Mouse (Mus musculus) Patski (cell line): Measurements from ENCODE around the gene Cfap61. TPM values are rescaled to one million over a fixed set of nuclear protein-coding genes. Genes with fewer than 3 reads are reported as not detected.
A peak's percentile ranks its signal among the peaks of the same experiment; 100 is the strongest.
"Not testable (repeated sequence)": the region's sequence is repeated elsewhere in the genome, so short reads cannot be mapped to it uniquely, and the experiment has no call there.

Experiments
- ATAC-seq: fragments of 100-300 bp; one replicate; pipeline ENCODE4 v1.8.0; 2021
- CTCF ChIA-PET: fragments of 350-600 bp; sonication (Branson Sonifier 250); formaldehyde crosslinking; loops from one replicate; lab custom pipeline; 2022; ENCODE audit warnings: inconsistent platforms; lab: Charles Lee
- POLR2A ChIA-PET: fragments of 350-600 bp; sonication (Branson Sonifier 250); formaldehyde crosslinking; loops from one replicate; lab custom pipeline; 2022; ENCODE audit warnings: antibody characterized with exemption, inconsistent platforms; lab: Charles Lee
- DNase-seq: peaks from one replicate; pipeline ENCODE4 v3.0.0-alpha.2; 2011; ENCODE audit warnings: low read depth, low spot score
- H3K27me3 ChIP-seq: fragments of 371-371 bp; one replicate; pipeline ENCODE4 v1.5.1; 2021
- CTCF ChIP-seq: fragments of 100-300 bp; IDR thresholded peaks from one replicate; pipeline ENCODE4 v1.5.1; 2021
- in situ Hi-C: fragments of 300-500 bp; cut with MboI; formaldehyde crosslinking; loops from 3 replicates; pipeline ENCODE4 v1.11.1; 2018; ENCODE audit warnings: low pct_unique_long_range_greater_than_20kb, mixed read lengths
- polyA plus RNA-seq: library from polyadenylated mRNA; unstranded; gene quantifications from one replicate; pipeline ENCODE4 v1.2.3, GENCODE M21; 2021

The Cfap61 gene
- 0.64 TPM for polyA plus RNA-seq

- ChIA-PET CTCF (interaction anchor here (1.8 kb wide), 1 partner anchor 14 kb away, joined by 5 read pairs; no protein-coding TSS in a partner anchor), POLR2A (interaction anchor here (0.7 kb wide), 2 partner anchors 12 to 432 kb away, joined by 4 to 5 read pairs; no protein-coding TSS in a partner anchor)
- DNase-seq (peak; percentile 65), ATAC-seq (peak; percentile 97)
- TF ChIP-seq CTCF: no peak
- peaks cover 19% of the 10 kb centered on the region for H3K27me3 ChIP-seq
- in situ Hi-C loops: no loop called here
Observed at GRCm38 (mm10) chr2:145934339-145935231, at the start of gene Cfap61, which contains the start of gene Crnkl1. Gene Cfap61 (plus strand): TSS chr2:145934784. Gene Crnkl1 (minus strand): TSS chr2:145935014.

- ATAC-seq: no peak
- no peak for DNase-seq
- no peak for TF ChIP-seq CTCF
- H3K27me3 ChIP-seq: no peaks in the 10 kb centered on the region
- ChIA-PET POLR2A (no interaction called here), CTCF (interaction anchor here (0.9 to 1.8 kb wide), 3 partner anchors 11 to 189 kb away, joined by 3 read pairs; no protein-coding TSS in a partner anchor)
- in situ Hi-C loops: loop anchor here (5.0 kb wide), 1 partner anchor 188 kb away; no protein-coding TSS in a partner anchor
Observed at GRCm38 (mm10) chr2:145884913-145885785, 49.4 kb upstream of the Cfap61 start.

GRCm38 (mm10) chr2:145887937-145888765 is 46.4 kb upstream of the Cfap61 start:
- no peaks in the 10 kb centered on the region for H3K27me3 ChIP-seq
- in situ Hi-C loops: loop anchor here (5.0 kb wide), 1 partner anchor 191 kb away; no protein-coding TSS in a partner anchor
- ATAC-seq: peak; percentile 31
- ChIA-PET CTCF (no interaction called here), POLR2A (interaction anchor here (0.7 kb wide), 1 partner anchor 28 kb away, joined by 3 read pairs; no protein-coding TSS in a partner anchor)
- DNase-seq: no peak
- TF ChIP-seq CTCF: peak; percentile 30

GRCm38 (mm10) chr2:145888766-145889480 is 45.7 kb upstream of the Cfap61 start:
- no peaks in the 10 kb centered on the region for H3K27me3 ChIP-seq
- ChIA-PET POLR2A (no interaction called here), CTCF (no interaction called here)
- in situ Hi-C loops: loop anchor here (5.0 kb wide), 1 partner anchor 192 kb away; no protein-coding TSS in a partner anchor
- no peak for TF ChIP-seq CTCF
- ATAC-seq (no peak), DNase-seq (no peak)

- no peaks in the 10 kb centered on the region for H3K27me3 ChIP-seq
- CTCF ChIA-PET: no interaction called here
- in situ Hi-C loops: no loop called here
- POLR2A ChIA-PET: no interaction called here
- DNase-seq (no peak), ATAC-seq (no peak)
- no peak for TF ChIP-seq CTCF
Observed at GRCm38 (mm10) chr2:145890571-145890970, 44.0 kb upstream of the Cfap61 start.

DNA sequence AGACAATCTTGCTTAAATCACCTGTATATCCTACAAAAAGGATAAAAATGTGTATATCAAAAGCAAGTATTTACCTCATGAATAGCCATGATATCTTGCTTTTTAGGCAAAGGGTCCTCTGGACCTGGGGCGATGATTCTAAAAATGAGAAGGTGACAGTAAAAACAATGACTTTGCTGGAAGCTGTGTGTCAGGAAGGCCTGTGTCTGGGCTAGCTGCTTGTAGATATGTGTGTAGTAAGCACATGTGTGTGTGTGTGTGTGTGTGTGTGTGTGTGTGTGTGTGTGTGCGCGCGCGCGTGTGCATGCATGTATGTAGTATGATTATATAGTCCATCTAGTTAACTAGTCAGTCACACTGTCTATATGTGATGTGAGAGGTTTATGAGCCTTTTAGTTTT is 40.8 kb upstream of the Cfap61 start:
- in situ Hi-C loops: no loop called here
- DNase-seq (no peak), ATAC-seq (no peak)
- no peaks in the 10 kb centered on the region for H3K27me3 ChIP-seq
- POLR2A ChIA-PET: interaction anchor here (1.0 kb wide), 1 partner anchor 12 kb away, joined by 3 read pairs; no protein-coding TSS in a partner anchor
- CTCF ChIA-PET: interaction anchor here (1.1 kb wide), 1 partner anchor 194 kb away, joined by 3 read pairs; no protein-coding TSS in a partner anchor
- no peak for TF ChIP-seq CTCF

- ChIA-PET CTCF (interaction anchor here (1.6 kb wide), 1 partner anchor 12 kb away, joined by 4 read pairs; no protein-coding TSS in a partner anchor), POLR2A (no interaction called here)
- in situ Hi-C loops: no loop called here
- ATAC-seq (peak; percentile 40), DNase-seq (no peak)
- no peak for TF ChIP-seq CTCF
- H3K27me3 ChIP-seq: no peaks in the 10 kb centered on the region
Observed at GRCm38 (mm10) chr2:145898106-145898505, 36.5 kb upstream of the Cfap61 start.

DNA sequence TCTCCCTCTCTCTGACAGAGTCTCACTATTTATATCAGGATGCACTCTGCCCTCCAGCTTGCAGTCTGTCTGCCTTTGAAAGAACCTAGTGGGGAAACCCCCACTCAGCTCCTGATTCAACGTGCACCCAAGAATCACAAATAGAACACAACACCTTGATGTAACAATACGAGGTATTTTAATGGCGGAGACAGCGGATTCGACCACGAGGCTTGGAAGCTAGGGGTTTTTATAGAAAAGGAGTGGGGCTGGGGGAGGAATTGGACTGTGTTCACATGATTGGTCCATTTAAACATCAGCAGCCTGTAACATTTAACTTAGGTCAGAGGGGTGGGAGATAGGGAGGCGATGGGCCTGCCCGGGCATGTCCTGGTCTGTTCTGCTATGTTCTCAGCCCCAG is 34.3 kb upstream of the Cfap61 start:
- ATAC-seq, POLR2A ChIA-PET, CTCF ChIA-PET, DNase-seq, H3K27me3 ChIP-seq: not testable (repeated sequence)
- in situ Hi-C loops: loop anchor here (25.0 kb wide), 1 partner anchor 1313 kb away; the partner anchor contains the start of genes Dtd1 and Smim26
